Mouse (Mus musculus) limb, embryonic 12.5 days (tissue): Measurements from ENCODE around the gene Ptprc. TPM values are rescaled to one million over a fixed set of nuclear protein-coding genes. Genes with fewer than 3 reads are reported as not detected.

Experiments
- ATAC-seq: fragments of 200-750 bp; cut with Nextera tagmentation; 2 replicates; pipeline ENCODE4 v1.8.0; 2017; ENCODE audit warnings: low read depth, moderate TSS enrichment; ENCODE audit not compliant: insufficient number of reproducible peaks, insufficient read depth, low FRiP score, low TSS enrichment
- H3K27ac ChIP-seq: fragments of 300-500 bp; sonication (generic); 2 replicates; pipeline ENCODE4 v1.5.1; 2016; ENCODE audit warnings: mild to moderate bottlenecking, moderate library complexity
- H3K27me3 ChIP-seq: fragments of 300-500 bp; sonication (generic); 2 replicates; pipeline ENCODE4 v1.6.1; 2016; ENCODE audit warnings: mild to moderate bottlenecking, moderate library complexity
- H3K36me3 ChIP-seq: fragments of 300-500 bp; sonication (generic); 2 replicates; pipeline ENCODE4 v1.6.1; 2016; ENCODE audit warnings: mild to moderate bottlenecking, moderate library complexity
- H3K4me1 ChIP-seq: fragments of 300-500 bp; sonication (generic); replicated peaks from 2 replicates; pipeline ENCODE4 v1.6.1; 2016
- H3K4me2 ChIP-seq: fragments of 300-500 bp; sonication (generic); 2 replicates; pipeline ENCODE4 v1.6.1; 2016; ENCODE audit warnings: mild to moderate bottlenecking, moderate library complexity
- H3K4me3 ChIP-seq: fragments of 300-500 bp; sonication (generic); replicated peaks from 2 replicates; pipeline ENCODE4 v1.5.1; 2016; ENCODE audit warnings: mild to moderate bottlenecking
- H3K9ac ChIP-seq: fragments of 300-500 bp; sonication (generic); replicated peaks from 2 replicates; pipeline ENCODE4 v1.6.1; 2016; ENCODE audit warnings: mild to moderate bottlenecking, moderate library complexity
- H3K9me3 ChIP-seq: fragments of 300-500 bp; sonication (generic); 2 replicates; pipeline ENCODE4 v1.6.1; 2016; ENCODE audit warnings: mild to moderate bottlenecking, moderate library complexity
- WGBS: fragments of 180-500 bp; shearing (Covaris S2); methylation state at CpG from one replicate; pipeline ENCODE4 v1.1.7; 2016; 5-methylcytosine and 5-hydroxymethylcytosine counted together
- polyA plus RNA-seq: library from polyadenylated mRNA; unstranded; fragments of >200 nt; fragmentation: Nextera tagmentation; extraction: Ambion mirVana; gene quantifications from 2 replicates; pipeline ENCODE4 v1.2.1, GENCODE M21; 2016

Gene Ptprc
- polyA plus RNA-seq, 1 experiment from 2014 or later: 1.3 TPM

DNA sequence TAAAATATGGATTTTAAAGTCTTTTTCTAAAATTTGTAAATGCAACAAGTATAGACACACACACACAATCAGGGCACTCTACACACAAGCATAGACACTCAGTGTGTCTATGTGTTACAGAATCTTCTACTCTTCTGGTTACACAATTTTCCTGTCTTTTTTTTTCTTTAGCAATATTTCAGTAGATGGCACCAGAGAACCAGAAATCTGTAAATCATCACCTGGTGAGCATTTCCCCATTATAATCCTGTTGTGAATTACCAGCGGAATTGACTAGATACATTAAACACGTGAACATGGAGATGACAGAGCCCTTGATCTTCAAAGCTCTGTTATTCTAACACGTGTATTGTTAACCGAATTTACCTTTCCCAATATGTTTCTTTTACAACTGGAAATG, 45.4 kb downstream of the Ptprc start:
- Histone ChIP-seq H3K27me3 (no peaks in the 10 kb centered on the region), H3K4me3 (no peak overlapping the region), H3K9me3 (no peaks in the 10 kb centered on the region), H3K36me3 (no peaks in the 10 kb centered on the region), H3K4me1 (peaks cover 2% of the 10 kb centered on the region), H3K9ac (no peak overlapping the region), H3K4me2 (no peak overlapping the region), H3K27ac (no peak overlapping the region)
- ATAC-seq: no peak
- WGBS: 35% methylated on average over 4 of the region's 4 CpGs

DNA sequence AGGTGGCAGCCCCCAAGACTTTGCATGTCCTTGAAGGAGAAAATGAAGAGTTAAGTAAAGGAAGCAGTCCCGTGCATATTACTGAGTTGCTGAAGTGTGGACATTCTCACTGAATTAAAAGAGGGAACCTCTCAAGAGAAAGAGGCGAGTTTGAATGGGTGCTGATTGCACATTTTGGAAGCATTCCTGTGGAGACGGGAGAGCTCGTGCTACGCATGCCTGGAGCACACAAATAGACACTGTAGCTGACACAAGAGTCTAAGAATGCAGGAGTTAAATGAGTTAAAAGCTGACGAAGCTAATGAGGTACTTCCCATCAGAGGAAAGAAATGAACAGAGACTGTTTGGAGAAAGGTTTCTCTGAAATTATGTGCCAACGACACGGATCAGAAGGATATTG, 48.7 kb downstream of the Ptprc start:
- 79% methylated on average over 8 of the region's 8 CpGs for WGBS
- no peak for ATAC-seq
- Histone ChIP-seq H3K9me3 (no peaks in the 10 kb centered on the region), H3K9ac (no peak overlapping the region), H3K27ac (no peak overlapping the region), H3K4me1 (no peaks in the 10 kb centered on the region), H3K4me3 (no peak overlapping the region), H3K27me3 (no peaks in the 10 kb centered on the region), H3K4me2 (no peak overlapping the region), H3K36me3 (no peaks in the 10 kb centered on the region)

- Histone ChIP-seq H3K9ac (no peak overlapping the region), H3K9me3 (no peaks in the 10 kb centered on the region), H3K36me3 (no peaks in the 10 kb centered on the region), H3K27me3 (no peaks in the 10 kb centered on the region), H3K4me3 (no peak overlapping the region), H3K27ac (no peak overlapping the region), H3K4me2 (no peak overlapping the region), H3K4me1 (no peaks in the 10 kb centered on the region)
- ATAC-seq: no peak
- 74% methylated on average over 1 of the region's 1 CpGs for WGBS
These were observed 50.2 kb downstream of the Ptprc start for GRCm38 (mm10) chr1:138125281-138125680.

DNA sequence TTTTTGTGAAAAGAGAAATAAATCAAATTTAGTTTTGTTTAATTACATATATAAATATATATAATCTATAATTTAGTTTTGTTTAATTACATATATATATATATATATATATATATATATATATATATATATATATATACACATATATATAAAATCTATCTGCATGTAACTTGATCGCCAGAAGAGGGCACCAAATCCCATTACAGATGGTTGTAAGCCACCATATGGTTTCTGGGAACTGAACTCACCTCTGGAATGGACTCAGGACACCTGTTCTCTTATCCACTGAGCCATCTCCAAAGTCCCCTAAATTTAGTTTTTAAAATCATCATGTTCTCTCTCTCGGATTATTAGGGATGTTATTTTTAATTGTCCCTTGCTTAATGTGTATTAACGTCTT, 51.6 kb downstream of the Ptprc start:
- no peaks in the 10 kb centered on the region for H3K4me1 ChIP-seq
- no peaks in the 10 kb centered on the region for H3K9me3 ChIP-seq
- no peak for ATAC-seq
- H3K27me3 ChIP-seq: no peaks in the 10 kb centered on the region
- WGBS: 41% methylated on average over 3 of the region's 3 CpGs
- H3K36me3 ChIP-seq: no peaks in the 10 kb centered on the region
- H3K4me3 ChIP-seq: no peak overlapping the region
- no peak overlapping the region for H3K27ac ChIP-seq
- H3K4me2 ChIP-seq: no peak overlapping the region
- no peak overlapping the region for H3K9ac ChIP-seq

DNA sequence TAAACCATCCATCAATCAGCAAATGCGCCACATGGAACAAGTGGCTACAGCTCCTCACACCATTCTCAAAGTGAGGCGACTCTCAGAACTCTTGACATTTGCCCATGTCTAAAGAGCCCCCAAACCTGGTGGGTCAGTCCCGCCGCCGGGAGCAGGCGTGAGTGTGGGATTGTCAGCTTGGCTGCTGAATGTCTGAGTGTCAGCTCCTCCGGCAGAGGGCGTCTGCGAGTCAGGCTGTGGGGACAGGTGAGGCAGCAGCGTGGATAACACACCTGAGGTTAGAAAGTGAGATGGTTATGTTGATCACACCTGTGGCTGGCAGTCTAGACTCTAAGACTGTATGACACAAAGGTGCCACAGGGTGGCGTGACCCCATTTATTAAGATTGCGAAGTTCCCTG, 55.6 kb downstream of the Ptprc start:
- ATAC-seq: no peak
- Histone ChIP-seq H3K4me2 (no peak overlapping the region), H3K4me1 (no peaks in the 10 kb centered on the region), H3K27ac (no peak overlapping the region), H3K27me3 (no peaks in the 10 kb centered on the region), H3K9me3 (no peaks in the 10 kb centered on the region), H3K4me3 (no peak overlapping the region), H3K36me3 (no peaks in the 10 kb centered on the region), H3K9ac (no peak overlapping the region)
- 56% methylated on average over 12 of the region's 12 CpGs for WGBS

DNA sequence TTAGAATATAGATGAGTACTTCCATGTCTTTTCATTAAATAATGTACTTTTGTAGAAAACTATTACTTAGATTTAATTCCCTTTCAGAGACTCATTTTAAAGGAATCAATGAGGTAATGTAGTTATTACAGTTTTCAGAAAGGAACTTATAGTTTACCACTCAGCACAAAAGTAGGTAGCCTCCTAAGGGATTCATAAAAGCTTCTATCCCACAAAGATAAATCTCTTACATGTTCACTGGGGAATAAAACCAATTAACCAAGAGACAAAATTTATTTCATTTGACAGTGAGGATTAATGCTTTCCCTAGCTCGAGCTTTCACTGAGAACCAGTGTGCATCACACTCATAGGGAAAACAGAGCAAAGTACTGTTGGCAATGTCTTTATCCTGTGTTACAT, 82.3 kb downstream of the Ptprc start:
- no peaks in the 10 kb centered on the region for H3K36me3 ChIP-seq
- H3K4me3 ChIP-seq: no peak overlapping the region
- no peak overlapping the region for H3K4me2 ChIP-seq
- no peak overlapping the region for H3K9ac ChIP-seq
- 46% methylated on average over 1 of the region's 1 CpGs for WGBS
- ATAC-seq: no peak
- no peaks in the 10 kb centered on the region for H3K4me1 ChIP-seq
- no peaks in the 10 kb centered on the region for H3K9me3 ChIP-seq
- H3K27me3 ChIP-seq: no peaks in the 10 kb centered on the region
- no peak overlapping the region for H3K27ac ChIP-seq

DNA sequence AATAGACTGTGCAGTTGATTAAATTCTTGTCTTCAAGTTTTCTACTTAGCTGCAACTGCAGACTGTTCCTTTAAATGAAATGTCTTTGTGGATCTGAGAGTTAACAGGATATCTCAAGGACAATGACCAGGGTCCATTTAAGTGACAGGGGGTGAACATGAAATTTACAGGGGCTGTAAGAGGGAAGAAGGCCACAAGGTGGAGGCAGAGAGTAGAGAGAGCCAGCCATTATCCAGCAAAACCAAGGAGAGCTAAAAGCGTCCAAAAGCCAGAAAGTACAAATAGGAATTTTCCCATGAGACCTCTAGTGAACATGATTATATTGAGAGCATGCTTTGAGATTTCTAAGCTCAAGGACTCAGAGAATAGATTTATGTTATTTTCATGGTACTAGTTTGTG, 89.7 kb downstream of the Ptprc start:
- WGBS: 0% methylated on average over 1 of the region's 1 CpGs
- no peak overlapping the region for H3K9ac ChIP-seq
- no peaks in the 10 kb centered on the region for H3K27me3 ChIP-seq
- peaks cover 5% of the 10 kb centered on the region; the same call in 1 of the 2 replicates for H3K4me1 ChIP-seq
- no peak overlapping the region for H3K4me2 ChIP-seq
- H3K36me3 ChIP-seq: no peaks in the 10 kb centered on the region
- no peak overlapping the region for H3K27ac ChIP-seq
- no peaks in the 10 kb centered on the region for H3K9me3 ChIP-seq
- H3K4me3 ChIP-seq: no peak overlapping the region
- 0 out of 2 replicates have a peak, but pooled peaks have one; percentile 15 for ATAC-seq

GRCm38 (mm10) chr1:138083707-138084106, 91.8 kb downstream of the Ptprc start:
- H3K27me3 ChIP-seq: no peaks in the 10 kb centered on the region
- ATAC-seq: no peak
- no peaks in the 10 kb centered on the region for H3K9me3 ChIP-seq
- H3K27ac ChIP-seq: no peak overlapping the region
- H3K4me1 ChIP-seq: peaks cover 5% of the 10 kb centered on the region; the same call in 1 of the 2 replicates
- no peak overlapping the region for H3K4me3 ChIP-seq
- no peak overlapping the region for H3K9ac ChIP-seq
- no peaks in the 10 kb centered on the region for H3K36me3 ChIP-seq
- H3K4me2 ChIP-seq: no peak overlapping the region

- WGBS: 80% methylated on average over 1 of the region's 1 CpGs
- H3K9ac ChIP-seq: no peak overlapping the region
- no peak overlapping the region for H3K4me3 ChIP-seq
- no peaks in the 10 kb centered on the region for H3K9me3 ChIP-seq
- no peaks in the 10 kb centered on the region for H3K36me3 ChIP-seq
- no peak for ATAC-seq
- H3K4me1 ChIP-seq: peaks cover 5% of the 10 kb centered on the region; the same call in 1 of the 2 replicates
- no peak overlapping the region for H3K4me2 ChIP-seq
- H3K27ac ChIP-seq: no peak overlapping the region
- no peaks in the 10 kb centered on the region for H3K27me3 ChIP-seq
These were observed 95.2 kb downstream of the Ptprc start for GRCm38 (mm10) chr1:138080308-138080707.

- H3K4me1 ChIP-seq: peaks cover 18% of the 10 kb centered on the region
- H3K9me3 ChIP-seq: no peaks in the 10 kb centered on the region
- no peaks in the 10 kb centered on the region for H3K36me3 ChIP-seq
- H3K27ac ChIP-seq: no peak overlapping the region
- no peak overlapping the region for H3K4me3 ChIP-seq
- H3K4me2 ChIP-seq: no peak overlapping the region
- no peak overlapping the region for H3K9ac ChIP-seq
- no peaks in the 10 kb centered on the region for H3K27me3 ChIP-seq
- 41% methylated on average over 10 of the region's 10 CpGs for WGBS
- no peak for ATAC-seq
These were observed 131.1 kb downstream of the Ptprc start for GRCm38 (mm10) chr1:138044196-138044945.

GRCm38 (mm10) chr1:138040556-138040955, 135.0 kb downstream of the Ptprc start:
- no peaks in the 10 kb centered on the region for H3K9me3 ChIP-seq
- H3K27me3 ChIP-seq: no peaks in the 10 kb centered on the region
- 0 out of 2 replicates have a peak overlapping the region, but pooled peaks have one; percentile 23 for H3K9ac ChIP-seq
- peak overlapping the region; percentile 69 for H3K27ac ChIP-seq
- H3K36me3 ChIP-seq: no peaks in the 10 kb centered on the region
- H3K4me3 ChIP-seq: no peak overlapping the region
- H3K4me1 ChIP-seq: peaks cover 38% of the 10 kb centered on the region
- ATAC-seq: no peak
- WGBS: 32% methylated on average over 5 of the region's 5 CpGs
- no peak overlapping the region for H3K4me2 ChIP-seq

- H3K9me3 ChIP-seq: no peaks in the 10 kb centered on the region
- H3K27ac ChIP-seq: no peak overlapping the region
- no peak for ATAC-seq
- no peaks in the 10 kb centered on the region for H3K27me3 ChIP-seq
- 23% methylated on average over 1 of the region's 1 CpGs for WGBS
- no peak overlapping the region for H3K9ac ChIP-seq
- H3K4me1 ChIP-seq: peaks cover 35% of the 10 kb centered on the region
- no peak overlapping the region for H3K4me2 ChIP-seq
- H3K36me3 ChIP-seq: no peaks in the 10 kb centered on the region
- no peak overlapping the region for H3K4me3 ChIP-seq
These were observed 136.3 kb downstream of the Ptprc start for GRCm38 (mm10) chr1:138039201-138039600.
